Mouse (Mus musculus): ENCODE results near the gene Men1. TPM values are rescaled to one million over a fixed set of nuclear protein-coding genes. Genes with fewer than 3 reads are reported as not detected.
"Not testable (repeated sequence)": the region's sequence is repeated elsewhere in the genome, so short reads cannot be mapped to it uniquely, and the experiment has no call there.

The Men1 gene
- 55.2 and 56.2 TPM in 2 replicates for polyA plus RNA-seq (2014; fragmentation: Nextera tagmentation; extraction: Ambion mirVana)

DNA sequence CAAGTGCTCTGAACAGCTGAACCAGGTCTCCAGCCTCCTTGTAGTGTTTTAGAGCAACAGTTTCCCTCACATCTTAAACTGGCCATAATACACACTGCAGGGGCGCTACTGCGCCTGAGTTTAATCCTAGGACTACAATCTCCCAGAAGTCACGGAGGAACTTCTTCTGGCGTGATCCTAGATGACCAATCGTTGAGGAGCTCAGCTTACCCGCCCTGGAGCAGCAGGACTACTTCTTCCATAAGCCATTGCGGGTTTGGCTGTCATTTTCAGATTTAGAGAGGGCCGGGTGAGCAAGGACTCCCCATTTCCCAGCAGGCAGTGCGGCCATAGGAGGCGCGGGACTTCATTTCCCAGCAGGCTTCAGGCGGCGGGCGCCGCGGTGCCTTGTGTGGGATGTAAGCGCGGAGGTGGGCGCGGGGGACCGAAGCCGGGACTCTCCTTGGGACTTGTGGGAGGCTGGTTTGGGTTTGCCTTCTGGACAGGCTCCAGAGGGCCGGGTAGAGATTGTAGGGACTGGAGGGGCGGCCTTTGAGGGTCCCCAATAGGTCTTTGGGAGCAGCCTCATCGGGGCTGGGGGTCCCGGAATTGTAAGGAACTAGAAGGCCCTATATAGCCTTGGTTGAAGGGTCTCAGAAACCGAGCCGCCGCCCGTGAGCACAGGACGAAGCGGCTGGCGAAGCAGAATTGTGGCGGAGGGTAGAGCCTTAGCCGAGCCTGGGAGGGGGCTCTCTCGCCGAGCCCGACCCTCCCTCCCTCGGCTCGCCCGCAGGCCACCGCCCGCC, at the start of gene Men1:
Gene Men1 (plus strand): TSS at position 307 of the 785 bp plus-strand sequence.
- H3K36me3 ChIP-seq (ENCODE audit: control insufficient read depth, insufficient read depth, low read length) = peaks cover 30% of the 10 kb centered on the region
- under 1% methylated on average over 41 of the region's 43 CpGs for WGBS
- peak within 1 kb of the TSS; percentile 79 for H3K27ac ChIP-seq (ENCODE audit: low read depth)
- H3K9ac ChIP-seq (ENCODE audit: low read length) = peak within 1 kb of the TSS; percentile 69
- peak within 1 kb of the TSS; percentile 92 for H3K4me2 ChIP-seq (ENCODE audit: low read length)
- H3K27me3 ChIP-seq (replicated peaks; ENCODE audit: control insufficient read depth, insufficient read depth, low read length) = no peaks in the 10 kb centered on the region
- no peaks in the 10 kb centered on the region for H3K9me3 ChIP-seq (ENCODE audit: control insufficient read depth, low read length)
- DNase-seq (ENCODE audit: low spot score) = peak; percentile 89
- peak within 1 kb of the TSS; percentile 58 for H3K4me3 ChIP-seq (ENCODE audit: low read depth, low read length)
- H3K4me1 ChIP-seq (replicated peaks; ENCODE audit: control insufficient read depth, insufficient read depth, low read length) = peaks cover 13% of the 10 kb centered on the region
- peak; percentile 88 for ATAC-seq (replicated peaks; ENCODE audit: low FRiP score, low TSS enrichment, low read depth)

- Histone ChIP-seq H3K4me3 (ENCODE audit: low read depth, low read length) (no peak overlapping the region), H3K36me3 (ENCODE audit: control insufficient read depth, insufficient read depth, low read length) (peaks cover 68% of the 10 kb centered on the region), H3K9ac (ENCODE audit: low read length) (no peak overlapping the region), H3K4me2 (ENCODE audit: low read length) (no peak overlapping the region), H3K27me3 (replicated peaks; ENCODE audit: control insufficient read depth, insufficient read depth, low read length) (no peaks in the 10 kb centered on the region), H3K27ac (ENCODE audit: low read depth) (no peak overlapping the region), H3K9me3 (ENCODE audit: control insufficient read depth, low read length) (no peaks in the 10 kb centered on the region), H3K4me1 (replicated peaks; ENCODE audit: control insufficient read depth, insufficient read depth, low read length) (no peaks in the 10 kb centered on the region)
- ATAC-seq (replicated peaks; ENCODE audit: low FRiP score, low TSS enrichment, low read depth) (peak; percentile 22; the same call in 1 of the 2 replicates), DNase-seq (ENCODE audit: low spot score) (no peak)
- WGBS = 62% methylated on average over 8 of the region's 8 CpGs
Measured at GRCm38 (mm10) chr19:6285226-6285625, 49.6 kb upstream of the Men1 start.

- H3K9ac ChIP-seq (ENCODE audit: low read length) = no peak overlapping the region
- H3K4me2 ChIP-seq (ENCODE audit: low read length) = no peak overlapping the region
- no peak overlapping the region for H3K4me3 ChIP-seq (ENCODE audit: low read depth, low read length)
- no peaks in the 10 kb centered on the region for H3K27me3 ChIP-seq (replicated peaks; ENCODE audit: control insufficient read depth, insufficient read depth, low read length)
- 68% methylated on average over 7 of the region's 7 CpGs for WGBS
- no peak for ATAC-seq (replicated peaks; ENCODE audit: low FRiP score, low TSS enrichment, low read depth)
- H3K27ac ChIP-seq (ENCODE audit: low read depth) = no peak overlapping the region
- H3K4me1 ChIP-seq (replicated peaks; ENCODE audit: control insufficient read depth, insufficient read depth, low read length) = no peaks in the 10 kb centered on the region
- no peaks in the 10 kb centered on the region for H3K9me3 ChIP-seq (ENCODE audit: control insufficient read depth, low read length)
- DNase-seq (ENCODE audit: low spot score) = no peak
- peaks cover 64% of the 10 kb centered on the region for H3K36me3 ChIP-seq (ENCODE audit: control insufficient read depth, insufficient read depth, low read length)
Measured at GRCm38 (mm10) chr19:6285632-6286433, 48.9 kb upstream of the Men1 start.

DNA sequence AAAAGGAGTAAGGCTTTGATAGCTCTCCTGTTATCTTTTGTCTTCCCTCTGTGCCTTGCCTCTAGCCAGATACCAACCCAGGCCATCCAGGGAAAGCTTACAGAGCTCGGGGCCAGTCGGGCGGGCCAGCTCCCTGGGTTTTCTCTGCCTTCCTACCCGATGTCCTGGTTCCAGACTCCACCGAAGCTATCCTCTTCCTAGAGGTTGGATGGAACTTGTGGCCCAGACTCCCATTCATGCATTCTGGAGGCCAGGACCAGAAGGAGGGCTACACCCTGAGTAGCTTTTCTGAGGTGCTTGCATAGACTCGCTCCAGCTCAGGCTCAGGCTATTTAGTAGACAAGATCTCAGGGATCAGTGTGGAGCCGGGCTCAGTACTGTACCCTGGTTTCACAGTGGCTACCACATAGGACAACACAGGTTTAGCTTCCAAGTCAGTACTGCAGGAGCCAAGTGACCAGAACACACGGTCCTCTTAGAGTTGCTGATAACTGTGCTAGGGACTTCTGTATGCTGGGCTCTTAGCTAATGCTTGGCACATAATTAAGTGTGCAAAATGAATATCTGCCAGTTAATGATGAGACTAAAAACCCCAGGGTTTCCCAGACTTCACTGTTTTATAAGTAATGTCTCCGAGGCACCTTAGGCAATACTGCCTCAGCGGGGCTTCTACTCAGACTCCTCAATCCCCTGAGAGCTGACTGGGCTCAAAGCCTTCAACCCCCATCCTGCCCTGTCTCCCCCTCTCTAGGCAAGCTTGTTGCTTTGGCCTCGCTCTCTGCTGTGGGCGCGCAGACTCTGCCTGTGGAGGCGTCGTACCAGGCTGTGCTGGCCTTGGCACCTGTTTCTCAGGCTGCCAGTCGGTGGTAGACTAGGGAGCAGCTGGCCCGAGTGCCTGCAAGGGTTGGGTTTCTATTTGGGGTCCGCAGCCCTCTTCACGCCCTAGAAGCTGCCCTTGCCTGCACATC, 48.1 kb upstream of the Men1 start:
- no peaks in the 10 kb centered on the region for H3K9me3 ChIP-seq (ENCODE audit: control insufficient read depth, low read length)
- no peak overlapping the region for H3K4me2 ChIP-seq (ENCODE audit: low read length)
- H3K27ac ChIP-seq (ENCODE audit: low read depth) = no peak overlapping the region
- no peak for DNase-seq (ENCODE audit: low spot score)
- H3K4me3 ChIP-seq (ENCODE audit: low read depth, low read length) = no peak overlapping the region
- H3K9ac ChIP-seq (ENCODE audit: low read length) = no peak overlapping the region
- 91% methylated on average over 19 of the region's 19 CpGs for WGBS
- H3K36me3 ChIP-seq (ENCODE audit: control insufficient read depth, insufficient read depth, low read length) = peaks cover 60% of the 10 kb centered on the region
- H3K27me3 ChIP-seq (replicated peaks; ENCODE audit: control insufficient read depth, insufficient read depth, low read length) = no peaks in the 10 kb centered on the region
- H3K4me1 ChIP-seq (replicated peaks; ENCODE audit: control insufficient read depth, insufficient read depth, low read length) = no peaks in the 10 kb centered on the region
- no peak for ATAC-seq (replicated peaks; ENCODE audit: low FRiP score, low TSS enrichment, low read depth)

DNA sequence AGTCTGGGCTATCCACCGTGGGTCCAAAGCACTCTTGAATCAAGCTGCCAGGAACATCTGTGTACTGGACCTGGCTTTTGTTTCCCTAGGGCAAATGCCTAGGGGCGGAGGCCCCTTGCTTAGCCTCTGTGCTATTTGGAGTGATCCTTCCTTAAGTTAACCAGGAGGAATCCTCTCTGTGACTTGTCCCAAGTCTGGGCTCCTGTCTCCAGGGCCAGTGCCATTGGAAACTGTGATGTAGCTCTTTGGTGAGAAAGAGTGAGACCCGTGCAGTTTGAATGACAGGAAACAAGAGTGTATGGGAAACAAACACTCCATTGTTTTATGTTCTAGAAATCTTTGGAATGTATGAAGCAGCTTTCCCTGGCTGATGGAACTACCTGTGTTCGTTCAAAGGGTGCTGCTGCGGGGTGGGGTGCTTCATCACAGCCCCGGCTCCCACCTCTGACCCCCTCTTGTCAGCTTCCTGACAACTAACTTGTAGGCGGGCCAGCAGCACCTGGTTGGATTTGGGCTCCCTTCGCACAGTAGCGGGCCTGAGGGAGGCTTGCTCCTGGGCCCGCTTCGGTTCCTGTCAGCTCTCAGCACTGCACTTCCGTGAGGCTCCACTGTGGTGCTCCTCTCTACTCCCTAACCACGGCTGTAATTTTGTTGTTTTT, 46.4 kb upstream of the Men1 start:
- H3K4me3 ChIP-seq (ENCODE audit: low read depth, low read length) = no peak overlapping the region
- peaks cover 49% of the 10 kb centered on the region for H3K36me3 ChIP-seq (ENCODE audit: control insufficient read depth, insufficient read depth, low read length)
- no peak for DNase-seq (ENCODE audit: low spot score)
- H3K9me3 ChIP-seq (ENCODE audit: control insufficient read depth, low read length) = no peaks in the 10 kb centered on the region
- H3K4me1 ChIP-seq (replicated peaks; ENCODE audit: control insufficient read depth, insufficient read depth, low read length) = no peaks in the 10 kb centered on the region
- no peak overlapping the region for H3K27ac ChIP-seq (ENCODE audit: low read depth)
- no peak overlapping the region for H3K9ac ChIP-seq (ENCODE audit: low read length)
- 69% methylated on average over 13 of the region's 13 CpGs for WGBS
- no peaks in the 10 kb centered on the region for H3K27me3 ChIP-seq (replicated peaks; ENCODE audit: control insufficient read depth, insufficient read depth, low read length)
- no peak for ATAC-seq (replicated peaks; ENCODE audit: low FRiP score, low TSS enrichment, low read depth)
- H3K4me2 ChIP-seq (ENCODE audit: low read length) = no peak overlapping the region

GRCm38 (mm10) chr19:6289696-6290238, 45.0 kb upstream of the Men1 start:
- DNase-seq (ENCODE audit: low spot score) (no peak), ATAC-seq (replicated peaks; ENCODE audit: low FRiP score, low TSS enrichment, low read depth) (no peak)
- no peak overlapping the region for H3K9ac ChIP-seq (ENCODE audit: low read length)
- H3K9me3 ChIP-seq (ENCODE audit: control insufficient read depth, low read length) = no peaks in the 10 kb centered on the region
- no peak overlapping the region for H3K4me2 ChIP-seq (ENCODE audit: low read length)
- peaks cover 50% of the 10 kb centered on the region for H3K36me3 ChIP-seq (ENCODE audit: control insufficient read depth, insufficient read depth, low read length)
- no peak overlapping the region for H3K27ac ChIP-seq (ENCODE audit: low read depth)
- 91% methylated on average over 14 of the region's 14 CpGs for WGBS
- no peaks in the 10 kb centered on the region for H3K4me1 ChIP-seq (replicated peaks; ENCODE audit: control insufficient read depth, insufficient read depth, low read length)
- no peak overlapping the region for H3K4me3 ChIP-seq (ENCODE audit: low read depth, low read length)
- H3K27me3 ChIP-seq (replicated peaks; ENCODE audit: control insufficient read depth, insufficient read depth, low read length) = no peaks in the 10 kb centered on the region

GRCm38 (mm10) chr19:6290720-6291116, 44.1 kb upstream of the Men1 start:
- ATAC-seq (replicated peaks; ENCODE audit: low FRiP score, low TSS enrichment, low read depth) = not testable (repeated sequence)

More at GRCm38 (mm10) chr19:6290720-6291116, 44.1 kb upstream of the Men1 start:
- not testable (repeated sequence) for H3K9ac ChIP-seq (ENCODE audit: low read length); H3K4me3 ChIP-seq (ENCODE audit: low read depth, low read length); H3K4me2 ChIP-seq (ENCODE audit: low read length); H3K27me3 ChIP-seq (replicated peaks; ENCODE audit: control insufficient read depth, insufficient read depth, low read length); DNase-seq (ENCODE audit: low spot score); H3K4me1 ChIP-seq (replicated peaks; ENCODE audit: control insufficient read depth, insufficient read depth, low read length); H3K9me3 ChIP-seq (ENCODE audit: control insufficient read depth, low read length)
- Histone ChIP-seq H3K36me3 (ENCODE audit: control insufficient read depth, insufficient read depth, low read length) (peaks cover 52% of the 10 kb centered on the region), H3K27ac (ENCODE audit: low read depth) (peak overlapping the region; percentile 60; the same call in 1 of the 2 replicates)
- WGBS = 89% methylated on average over 5 of the region's 6 CpGs

All from intestine, embryonic 14.5 days (tissue).